Mouse (Mus musculus): ENCODE results near the gene Wdr24.
A peak's percentile ranks its signal among the peaks of the same experiment; 100 is the strongest.
"Not testable (repeated sequence)": the region's sequence is repeated elsewhere in the genome, so short reads cannot be mapped to it uniquely, and the experiment has no call there.

The Wdr24 gene

GRCm38 (mm10) chr17:25807452-25807851 is 16.0 kb upstream of the Wdr24 start:
- not testable (repeated sequence) for DNase-seq (ENCODE audit: low read depth)

- DNase-seq (ENCODE audit: low read depth), result no peak
Observed at GRCm38 (mm10) chr17:25808028-25808427, 15.4 kb upstream of the Wdr24 start.

- DNase-seq (ENCODE audit: low read depth), result no peak
Observed at GRCm38 (mm10) chr17:25808789-25809605, 14.4 kb upstream of the Wdr24 start, which contains the start of gene Fbxl16. Fbxl16 (plus strand) TSS chr17:25809085.

GRCm38 (mm10) chr17:25809606-25810340 is 13.7 kb upstream of the Wdr24 start:
- no peak for DNase-seq (ENCODE audit: low read depth)

GRCm38 (mm10) chr17:25810890-25811289 is 12.5 kb upstream of the Wdr24 start:
- no peak for DNase-seq (ENCODE audit: low read depth)

- peak; percentile 82 for DNase-seq (ENCODE audit: low read depth)
Observed at GRCm38 (mm10) chr17:25813471-25813870, 10.0 kb upstream of the Wdr24 start.

GRCm38 (mm10) chr17:25817662-25818061 is 5.8 kb upstream of the Wdr24 start:
- no peak for DNase-seq (ENCODE audit: low read depth)

DNA sequence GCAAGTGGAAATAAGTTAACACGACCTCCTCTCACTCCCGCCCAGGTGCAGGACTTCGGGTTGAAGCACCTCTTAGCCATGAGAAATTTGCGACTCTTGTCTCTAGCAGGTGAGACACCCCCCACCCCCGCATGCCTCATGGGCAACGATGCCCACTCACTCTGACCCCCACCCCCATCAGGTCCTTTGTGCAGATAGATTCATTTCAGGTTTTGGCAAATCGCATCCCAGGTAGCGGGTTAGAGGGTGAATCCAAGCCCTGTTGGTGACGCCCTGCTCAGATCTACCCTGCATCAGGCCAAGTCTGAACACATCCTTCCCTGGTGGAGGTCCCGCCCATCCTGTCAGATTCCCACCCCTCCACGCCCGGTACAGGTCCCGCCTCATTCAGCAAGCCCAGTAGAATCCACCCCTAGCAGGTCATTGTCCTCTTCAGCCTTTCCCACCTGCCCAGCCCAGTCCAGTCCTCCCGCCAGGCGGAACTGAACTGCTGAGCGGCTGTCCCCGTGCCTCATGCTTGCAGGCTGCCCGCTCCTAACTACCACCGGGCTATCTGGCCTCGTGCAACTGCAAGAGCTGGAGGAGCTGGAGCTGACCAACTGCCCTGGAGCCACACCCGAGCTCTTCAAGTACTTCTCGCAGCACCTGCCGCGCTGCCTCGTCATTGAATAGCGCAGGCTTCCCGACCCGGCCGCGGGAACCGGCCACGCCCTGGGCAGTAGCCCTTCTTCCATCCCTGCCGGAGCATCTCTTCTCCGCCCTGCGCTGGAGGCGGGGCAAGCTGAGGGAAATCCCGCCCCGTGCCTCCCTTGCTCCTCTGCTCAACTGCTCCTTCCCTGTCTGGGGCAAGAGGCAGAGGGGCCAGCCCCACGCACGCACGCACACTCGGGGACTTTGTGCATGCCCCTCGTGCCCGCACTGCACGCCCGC is 4.3 kb upstream of the Wdr24 start:
- no peak for DNase-seq (ENCODE audit: low read depth)

DNA sequence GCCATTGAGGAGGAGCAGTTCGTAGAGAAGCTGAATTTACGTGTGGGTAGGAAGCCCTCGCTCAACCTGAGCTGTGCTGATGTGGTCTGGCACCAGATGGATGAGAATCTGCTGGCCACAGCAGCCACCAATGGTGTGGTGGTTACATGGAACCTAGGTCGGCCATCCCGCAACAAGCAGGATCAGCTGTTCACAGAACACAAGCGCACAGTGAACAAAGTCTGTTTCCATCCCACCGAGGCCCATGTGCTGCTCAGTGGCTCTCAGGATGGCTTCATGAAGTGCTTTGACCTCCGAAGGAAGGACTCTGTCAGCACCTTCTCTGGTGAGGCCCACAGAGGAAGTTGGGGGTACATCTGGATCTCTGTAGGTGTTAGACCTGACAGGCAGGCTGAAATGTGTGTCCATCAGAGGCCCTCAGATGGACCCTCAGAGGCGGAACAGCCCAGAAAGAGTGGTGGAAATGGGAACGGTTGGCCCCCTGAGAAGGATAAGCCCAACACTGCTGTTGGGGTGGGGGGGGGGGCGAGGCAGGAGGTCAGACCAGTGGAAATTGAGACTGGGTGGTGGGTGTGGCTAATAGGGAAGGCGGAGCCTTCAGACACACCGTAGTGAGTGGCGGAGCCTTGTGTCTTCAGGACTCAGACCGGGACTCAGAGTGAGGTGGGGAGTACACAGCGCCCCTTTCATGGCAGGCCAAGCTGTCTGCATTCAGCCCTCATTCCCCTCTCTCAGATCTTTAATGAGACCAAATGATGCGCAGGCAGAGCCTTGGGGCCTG is 1.1 kb downstream of the Wdr24 start:
- DNase-seq (ENCODE audit: low read depth), result no peak

- DNase-seq (ENCODE audit: low read depth), result no peak
Observed at GRCm38 (mm10) chr17:25825311-25825710, 1.9 kb downstream of the Wdr24 start.

GRCm38 (mm10) chr17:25825984-25826570 is 2.6 kb downstream of the Wdr24 start:
- DNase-seq (ENCODE audit: low read depth), result no peak

GRCm38 (mm10) chr17:25827011-25827410 is 3.6 kb downstream of the Wdr24 start:
- DNase-seq (ENCODE audit: low read depth), result no peak

GRCm38 (mm10) chr17:25827546-25828222 is 4.3 kb downstream of the Wdr24 start:
- no peak for DNase-seq (ENCODE audit: low read depth)

- DNase-seq (ENCODE audit: low read depth), result peak; percentile 25
Observed at GRCm38 (mm10) chr17:25828223-25828594, 4.8 kb downstream of the Wdr24 start.

GRCm38 (mm10) chr17:25828712-25829557 is 5.5 kb downstream of the Wdr24 start, which contains the start of gene Jmjd8:
Jmjd8 (plus strand) TSS chr17:25828867.
- DNase-seq (ENCODE audit: low read depth), result peak; percentile 87

GRCm38 (mm10) chr17:25829558-25830017 is 6.2 kb downstream of the Wdr24 start:
- DNase-seq (ENCODE audit: low read depth), result no peak

GRCm38 (mm10) chr17:25830200-25830753 is 6.8 kb downstream of the Wdr24 start:
- no peak for DNase-seq (ENCODE audit: low read depth)

DNA sequence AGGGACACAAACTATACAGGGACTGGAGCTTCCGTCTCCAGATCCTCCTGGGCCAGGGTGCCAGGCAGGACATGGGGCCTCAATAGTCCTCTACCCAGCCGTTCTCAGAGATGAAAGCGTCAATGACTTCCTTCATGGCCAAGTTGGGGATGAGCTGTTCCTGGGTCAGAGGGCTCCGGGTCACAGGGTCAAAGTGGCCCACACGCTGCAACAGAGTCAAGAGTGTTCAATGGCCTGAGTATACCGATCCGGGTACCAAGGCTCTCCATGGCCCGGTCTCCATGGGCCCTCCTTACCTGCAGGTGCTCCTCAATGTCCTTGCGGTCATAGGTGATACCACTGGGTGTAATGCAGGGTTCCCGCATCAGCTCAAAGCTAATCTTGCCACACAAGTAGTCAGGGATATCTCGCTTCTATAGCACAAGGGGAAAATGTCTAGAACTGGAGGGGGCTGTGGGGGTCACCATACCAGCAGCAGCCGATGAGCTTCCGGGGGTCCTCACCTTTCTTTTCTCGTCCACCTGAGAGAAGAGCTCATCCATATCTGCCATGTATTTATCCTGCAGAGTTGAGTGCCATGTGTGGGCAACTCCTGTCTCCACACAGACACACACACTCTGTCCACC is 7.5 kb downstream of the Wdr24 start:
- no peak for DNase-seq (ENCODE audit: low read depth)

Measured in naive thymus-derived CD4-positive, alpha-beta T cell, adult 2 months (primary cell).